Mouse (Mus musculus) R1 (cell line): ENCODE measurements around the gene Rab11fip2.

Source experiments
- DNase-seq: peaks from one replicate; pipeline ENCODE4 v3.0.0-alpha.2; 2018; ENCODE audit warnings: low read depth, low spot score

Gene Rab11fip2

GRCm38 (mm10) chr19:59860799-59861198 is 82.7 kb downstream of the Rab11fip2 start:
- no peak for DNase-seq

DNA sequence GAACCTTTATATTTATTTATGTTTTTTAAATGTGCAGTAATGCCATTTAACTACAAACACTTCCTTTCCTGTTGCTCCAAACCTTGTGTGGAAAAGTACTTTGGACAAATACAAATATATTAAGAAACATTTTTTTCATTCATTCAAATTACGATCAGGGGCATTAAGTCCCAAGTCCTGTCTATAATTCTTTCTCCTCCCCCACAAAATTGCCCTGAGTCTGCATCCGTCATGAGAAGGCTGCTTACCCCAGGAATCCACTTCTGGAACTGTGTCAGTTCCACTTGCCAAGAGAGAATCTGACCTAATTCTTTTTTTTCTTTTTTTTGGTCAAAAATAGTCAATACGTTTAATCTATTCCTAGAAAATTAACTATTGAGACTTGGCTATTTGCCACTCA is 90.4 kb downstream of the Rab11fip2 start:
- DNase-seq: no peak
